Mouse (Mus musculus) ovary, postnatal 14 days (tissue): Measurements from ENCODE around the gene Olfr1062.
"Not testable (repeated sequence)": the region's sequence is repeated elsewhere in the genome, so short reads cannot be mapped to it uniquely, and the experiment has no call there.

Source experiments
- DNase-seq: peaks from one replicate; pipeline ENCODE4 v3.0.0; 2022; ENCODE audit warnings: low spot score

Olfr1062 gene

GRCm38 (mm10) chr2:86426649-86427048 is at the start of gene Olfr1062:
Olfr1062 (minus strand) TSS chr2:86426749.
- not testable (repeated sequence) for DNase-seq

DNA sequence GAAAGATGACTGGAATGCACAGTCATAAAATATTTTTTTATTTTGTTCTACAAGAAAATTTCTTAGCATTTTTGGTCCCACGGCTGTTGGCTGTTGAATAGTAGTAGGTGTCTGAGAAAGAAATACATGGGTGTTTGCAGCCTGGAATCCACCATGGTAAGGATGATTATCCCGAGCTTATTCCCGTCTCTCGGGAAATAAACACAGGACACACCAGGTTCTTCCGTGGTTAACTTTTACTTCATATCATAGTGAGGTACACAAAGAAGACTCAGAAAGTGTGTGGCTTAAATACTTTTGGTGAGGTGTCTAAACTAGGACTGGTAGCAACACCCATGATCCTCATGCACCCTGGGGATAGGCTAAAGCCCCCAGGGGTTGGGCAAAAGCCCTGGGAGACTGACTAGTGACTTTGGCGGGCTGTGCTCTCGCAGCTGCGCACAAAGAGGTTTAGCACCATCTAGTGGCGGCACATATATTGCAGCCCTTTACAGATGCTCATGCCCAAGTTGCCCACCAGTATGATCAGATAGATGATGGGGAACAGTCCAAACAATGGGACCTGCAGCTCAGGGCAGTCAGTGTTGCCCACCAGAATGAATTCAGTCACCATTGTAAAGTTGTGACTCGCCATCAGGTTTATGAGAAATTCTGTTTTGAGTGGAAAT is 38.0 kb upstream of the Olfr1062 start:
- DNase-seq = peak; percentile 37

- DNase-seq = no peak
These were observed 33.9 kb upstream of the Olfr1062 start for GRCm38 (mm10) chr2:86460434-86460833.

DNA sequence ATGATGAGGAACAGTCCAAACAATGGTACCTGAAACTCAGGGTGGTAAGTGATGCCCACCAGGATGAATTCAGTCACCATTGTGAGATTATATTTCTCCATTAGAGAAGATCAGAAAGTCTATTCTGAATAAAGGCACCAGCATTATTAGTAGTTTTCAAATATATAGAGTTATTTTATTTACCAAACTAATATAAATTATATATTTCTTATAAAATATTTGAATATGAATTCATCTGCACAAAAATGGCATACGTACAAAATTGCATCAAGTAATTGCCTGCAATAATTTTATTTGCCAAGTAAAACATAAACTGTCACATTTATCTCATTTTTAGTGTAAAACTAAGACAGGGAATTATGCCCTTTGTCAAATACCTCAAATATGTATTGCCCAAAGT is 29.6 kb upstream of the Olfr1062 start, which contains the start of gene Olfr1066:
TSS of gene Olfr1066 (minus strand) at position 101 of the 400 bp plus-strand sequence.
- no peak for DNase-seq

DNA sequence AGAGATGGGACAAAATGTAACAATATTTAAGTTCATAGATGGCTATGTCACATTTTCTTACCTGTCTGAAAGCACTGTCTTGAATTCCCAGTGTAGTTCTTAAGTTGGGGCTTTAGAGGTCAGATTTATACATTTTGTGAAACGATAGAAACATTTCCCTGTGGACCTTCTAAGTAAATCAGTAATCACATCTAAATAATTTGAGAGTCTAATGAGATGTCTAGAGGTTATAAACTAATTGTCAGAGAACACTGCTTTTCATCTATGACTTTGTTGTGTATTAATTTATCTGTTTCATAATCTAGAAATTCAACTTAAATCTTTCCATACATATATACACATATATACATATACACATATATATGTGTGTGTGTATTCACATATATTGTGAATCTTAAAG is 23.9 kb upstream of the Olfr1062 start, which contains the start of gene Olfr1065:
TSS of gene Olfr1065 (minus strand) at position 101 of the 400 bp plus-strand sequence.
- DNase-seq = not testable (repeated sequence)

- not testable (repeated sequence) for DNase-seq
These were observed 15.6 kb upstream of the Olfr1062 start for GRCm38 (mm10) chr2:86442101-86442500.

DNA sequence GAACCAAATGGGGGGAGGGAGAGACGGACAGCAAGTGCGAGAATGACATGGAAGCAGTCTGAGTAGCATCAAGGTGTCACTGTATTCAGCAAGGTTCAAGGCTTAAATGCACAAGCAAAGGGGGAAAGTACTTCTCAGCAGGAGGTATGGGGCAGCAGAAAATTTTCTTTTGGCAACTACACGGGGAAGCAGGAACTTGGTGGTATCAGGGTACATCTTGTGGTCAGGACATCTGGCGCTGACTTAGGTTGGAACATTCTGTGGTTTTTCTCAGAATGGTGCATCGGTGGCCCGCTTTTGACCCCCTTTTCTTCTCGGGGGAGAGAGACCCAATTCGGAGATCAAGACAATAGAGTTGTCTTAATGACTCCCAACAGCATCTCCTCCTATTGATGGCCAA is 2.0 kb upstream of the Olfr1062 start:
- DNase-seq = not testable (repeated sequence)

- DNase-seq = no peak
These were observed 12.6 kb downstream of the Olfr1062 start, which contains the start of gene Olfr1061 for GRCm38 (mm10) chr2:86413950-86414349. Olfr1061 (minus strand) TSS chr2:86414050.

DNA sequence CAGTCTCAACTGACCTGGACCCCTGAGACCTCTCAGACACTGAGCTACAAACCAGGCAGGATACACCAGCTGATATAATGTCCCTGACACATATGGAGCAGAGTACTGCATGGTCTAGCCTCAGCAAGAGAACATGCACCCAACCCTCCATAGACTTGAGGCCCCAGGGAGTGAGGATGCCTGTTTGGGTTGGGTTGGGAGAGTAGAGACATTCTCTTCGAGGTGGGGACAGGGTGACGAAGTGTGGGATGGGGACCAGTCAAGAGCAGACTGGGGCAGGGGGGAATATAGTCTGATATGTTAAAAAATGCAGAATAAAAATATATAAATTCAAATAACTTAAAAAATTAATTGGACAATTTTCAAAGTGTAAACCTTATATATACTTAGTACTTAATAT is 31.4 kb downstream of the Olfr1062 start:
- DNase-seq = no peak

- DNase-seq = not testable (repeated sequence)
These were observed 38.1 kb downstream of the Olfr1062 start, which contains the start of gene Olfr1058 for GRCm38 (mm10) chr2:86388461-86388860. Olfr1058 (minus strand) TSS chr2:86388561.

GRCm38 (mm10) chr2:86378293-86378692 is 48.3 kb downstream of the Olfr1062 start, which contains the start of gene Olfr1057:
Olfr1057 (minus strand) TSS chr2:86378393.
- no peak for DNase-seq
